Mouse (Mus musculus) Muller cell, postnatal 12 days (primary cell): ENCODE data around the gene Ube2cbp.

ENCODE experiments used
- DNase-seq: peaks from one replicate; pipeline ENCODE4 v3.0.0-alpha.2; 2015; ENCODE audit errors: inconsistent ontology term

The Ube2cbp gene

DNA sequence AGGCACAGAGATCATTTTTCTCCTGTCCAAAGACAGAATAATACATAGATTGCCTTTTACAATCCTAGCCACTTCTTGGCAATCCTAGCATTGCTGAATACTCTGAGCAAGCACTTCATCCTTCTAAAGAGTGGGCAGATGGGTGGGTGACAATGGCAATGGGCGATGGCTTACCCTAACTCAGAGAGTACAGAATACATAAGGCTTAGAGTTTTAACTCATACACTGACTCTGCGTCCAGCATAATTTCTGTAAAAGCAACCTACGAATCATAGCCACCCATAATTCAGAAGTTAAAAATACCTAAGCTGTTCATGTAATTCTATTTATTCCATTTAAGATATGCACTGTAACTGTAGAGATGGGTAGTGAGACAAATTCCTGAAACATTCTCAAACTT, 29.2 kb downstream of the Ube2cbp start:
- DNase-seq: peak; percentile 38

DNA sequence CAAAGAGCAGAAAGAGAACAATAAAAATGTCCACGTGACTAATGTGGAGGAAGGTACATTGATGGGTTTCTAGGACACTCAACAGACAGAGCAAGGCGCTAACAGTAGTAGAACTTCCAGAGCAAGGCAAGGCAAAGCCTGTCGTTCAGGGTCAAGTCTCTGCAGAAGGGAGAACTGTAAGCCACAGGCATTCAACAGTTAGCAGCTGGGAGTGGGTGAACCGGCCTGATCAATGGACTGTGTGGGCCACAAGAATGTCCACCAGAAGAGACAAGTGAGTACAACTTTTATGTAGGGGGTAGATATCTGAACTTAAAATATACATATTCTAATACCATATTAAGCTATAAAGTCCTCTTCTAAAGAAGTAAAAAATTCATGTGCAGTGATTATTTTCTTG, 41.4 kb downstream of the Ube2cbp start:
- no peak for DNase-seq

DNA sequence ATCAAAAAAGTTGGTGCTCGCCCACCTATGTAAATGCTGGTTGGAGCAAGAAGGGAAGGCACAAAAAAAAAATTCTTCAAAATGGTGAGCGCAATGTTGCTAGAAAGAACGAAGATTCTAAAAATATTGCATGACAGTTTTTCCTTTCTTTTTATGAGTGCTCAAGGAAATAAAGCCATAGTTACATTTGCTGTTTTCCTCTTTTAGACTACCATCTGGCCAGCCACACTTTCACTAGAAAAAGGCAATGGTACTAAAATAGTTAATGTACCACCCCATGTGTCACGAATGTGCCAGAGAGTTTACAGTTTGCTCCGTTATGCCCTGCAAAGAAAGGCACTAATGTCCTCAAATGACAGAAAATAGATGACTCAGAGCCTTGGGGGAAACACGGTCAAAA, 45.4 kb downstream of the Ube2cbp start:
- no peak for DNase-seq

DNA sequence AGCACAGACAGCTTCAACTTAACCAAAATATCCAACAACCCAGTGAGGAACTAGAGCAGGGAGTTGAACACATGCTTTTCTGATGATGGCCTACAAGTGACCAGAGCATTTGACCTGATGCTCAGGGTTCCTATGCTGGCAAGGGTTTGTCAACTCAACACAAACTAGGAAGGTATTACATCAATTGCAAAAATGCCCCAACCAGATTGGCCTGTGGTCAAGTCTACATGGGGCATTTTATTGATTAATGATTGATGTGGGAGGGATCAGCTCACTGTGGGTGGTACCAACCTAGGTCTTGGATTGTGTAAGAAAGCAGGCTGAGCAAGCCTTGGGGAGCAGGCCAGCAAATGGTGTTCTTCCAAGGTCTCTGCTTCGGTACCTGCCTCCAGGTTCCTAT, 46.8 kb downstream of the Ube2cbp start:
- no peak for DNase-seq

DNA sequence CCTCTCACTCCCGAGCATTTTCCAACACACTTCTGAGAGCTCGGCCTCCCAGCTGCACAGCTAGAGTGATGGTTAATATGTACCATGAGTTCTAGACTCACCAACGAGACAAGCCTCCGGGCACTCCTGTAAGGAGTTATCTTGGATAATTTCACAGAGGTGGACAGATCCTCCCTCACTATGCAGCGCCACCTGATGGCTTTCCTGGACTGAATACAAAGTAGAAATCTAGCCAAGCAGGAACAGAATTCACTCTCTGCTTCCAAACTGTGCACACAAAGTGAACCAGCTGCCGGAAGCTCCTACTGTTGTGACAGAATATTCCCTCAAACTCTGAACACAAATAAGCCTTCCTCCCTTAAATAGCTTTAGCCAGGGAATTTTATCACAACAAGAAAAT, 69.0 kb downstream of the Ube2cbp start:
- no peak for DNase-seq

DNA sequence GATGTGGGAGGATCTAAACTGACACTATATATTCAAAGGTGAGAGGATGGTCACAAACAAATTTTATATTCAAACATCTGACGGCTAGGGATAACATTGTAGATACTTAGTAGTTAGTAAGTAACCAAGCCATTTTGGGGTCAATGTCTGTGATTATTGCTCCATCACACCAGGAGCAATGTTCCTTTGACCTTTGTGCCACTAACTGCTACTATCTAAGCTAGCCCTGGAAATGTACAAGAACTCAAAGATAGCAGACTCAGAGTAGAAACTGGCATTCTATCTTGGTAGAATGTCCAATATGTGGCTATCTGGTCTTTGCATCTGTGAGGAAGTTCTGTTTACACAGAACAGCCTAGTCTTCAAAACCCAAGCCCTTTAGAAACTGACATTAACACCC, 69.7 kb downstream of the Ube2cbp start:
- no peak for DNase-seq

DNA sequence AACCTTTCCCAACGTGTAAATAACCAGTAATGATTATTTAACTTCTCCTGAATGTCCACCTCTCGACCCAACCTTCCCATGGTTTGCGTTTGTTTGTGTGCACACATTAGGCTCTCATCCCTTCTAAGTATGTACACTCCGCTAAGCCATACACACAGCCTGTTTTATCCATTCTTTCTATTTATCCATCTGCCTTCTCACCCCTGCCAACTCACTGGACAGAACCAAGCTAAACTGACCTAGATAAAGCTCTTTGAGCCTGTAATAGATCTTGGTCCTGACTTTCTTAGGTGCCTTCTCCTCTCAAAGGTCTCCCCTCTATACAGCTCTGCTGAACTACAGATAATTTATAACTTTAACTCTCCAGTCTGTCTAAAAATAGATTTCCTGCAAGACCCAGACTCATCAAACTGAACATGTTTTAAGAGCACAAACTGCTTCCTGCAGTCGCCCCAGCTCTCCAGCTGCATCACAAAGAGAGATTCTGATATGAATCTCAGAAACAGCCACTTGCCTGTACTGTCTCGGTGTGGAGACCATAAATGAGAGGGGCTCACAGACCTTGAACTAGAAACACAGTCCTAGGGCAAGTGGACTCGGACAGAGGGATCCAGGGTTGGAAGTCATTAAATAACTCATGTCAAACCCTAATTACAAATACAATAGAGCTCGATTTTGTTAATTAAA, 71.0 kb downstream of the Ube2cbp start:
- no peak for DNase-seq

DNA sequence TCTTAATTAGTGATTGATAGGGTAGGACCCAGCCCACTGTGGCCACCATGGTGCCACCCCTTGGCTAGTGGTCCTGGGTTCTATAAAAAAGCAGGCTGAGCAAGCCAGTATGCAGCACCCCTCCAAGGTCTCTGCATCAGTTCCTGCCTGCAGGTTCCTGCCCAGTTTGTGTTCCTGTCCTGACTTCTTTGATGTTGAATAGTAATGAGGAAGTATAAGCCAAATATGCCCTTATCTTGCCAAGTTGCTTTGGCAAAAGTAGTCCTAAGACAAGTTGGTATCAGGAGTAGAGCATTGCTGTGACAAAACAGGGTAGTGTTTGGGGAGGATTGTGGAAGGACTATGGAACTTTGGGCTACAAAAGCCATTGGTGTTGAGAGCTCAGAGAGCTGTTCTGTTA, 73.3 kb downstream of the Ube2cbp start:
- no peak for DNase-seq

DNA sequence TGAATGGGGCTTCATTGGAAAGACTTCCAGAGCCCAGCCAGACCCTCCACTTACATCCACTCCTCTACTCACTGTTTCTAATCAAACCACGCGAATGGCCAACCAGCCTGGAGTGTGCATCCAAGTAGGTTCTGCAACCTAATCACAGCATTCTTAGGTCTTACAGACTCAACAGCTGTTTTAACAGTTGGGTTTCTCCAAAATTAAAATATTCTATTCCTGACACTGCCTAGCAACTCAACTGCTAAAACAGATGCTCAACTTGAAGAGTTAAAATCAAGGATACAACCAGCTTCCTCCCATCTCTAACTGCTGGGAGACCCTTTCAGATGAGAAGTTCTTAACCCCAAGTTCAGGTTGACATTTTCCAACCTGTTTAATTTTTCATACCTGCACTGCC, 74.0 kb downstream of the Ube2cbp start:
- DNase-seq: no peak

DNA sequence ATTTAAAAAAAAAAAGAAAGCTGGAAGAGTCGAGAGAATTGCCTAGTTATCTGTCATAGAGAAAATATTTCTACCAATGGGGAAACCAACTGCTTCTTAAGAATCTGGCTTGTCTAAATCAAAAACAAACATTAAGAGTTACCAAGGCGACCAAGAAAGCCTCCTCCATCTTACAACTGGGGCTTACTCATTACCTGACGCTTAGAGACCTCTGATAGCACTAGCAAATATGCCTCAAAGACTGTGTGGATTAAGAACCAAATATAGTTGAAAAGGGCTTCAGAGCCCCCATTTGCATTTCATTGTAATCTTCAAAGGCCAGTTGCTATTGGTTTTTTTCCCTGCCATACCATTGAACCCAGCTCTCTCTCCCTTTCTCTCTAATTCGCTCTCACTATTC, 76.2 kb downstream of the Ube2cbp start:
- DNase-seq: no peak

DNA sequence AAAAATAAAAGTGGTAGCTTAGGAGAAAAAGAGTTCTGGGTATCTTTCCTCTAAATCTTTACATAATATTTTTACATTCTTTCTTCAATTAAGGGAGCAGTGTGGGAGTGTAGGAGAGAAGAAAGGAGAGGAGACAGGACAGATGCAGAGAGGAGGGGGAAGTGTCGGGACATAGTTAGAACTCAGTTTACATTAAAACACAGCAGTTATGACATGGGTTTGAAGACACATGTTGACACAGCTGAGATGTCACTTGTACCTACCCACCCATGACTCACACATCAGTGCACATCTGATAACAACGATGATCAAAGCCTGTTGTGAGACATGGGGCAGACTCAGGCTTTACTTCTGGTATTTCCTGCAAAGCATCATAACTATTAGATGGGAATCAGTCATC, 87.8 kb downstream of the Ube2cbp start:
- DNase-seq: no peak

DNA sequence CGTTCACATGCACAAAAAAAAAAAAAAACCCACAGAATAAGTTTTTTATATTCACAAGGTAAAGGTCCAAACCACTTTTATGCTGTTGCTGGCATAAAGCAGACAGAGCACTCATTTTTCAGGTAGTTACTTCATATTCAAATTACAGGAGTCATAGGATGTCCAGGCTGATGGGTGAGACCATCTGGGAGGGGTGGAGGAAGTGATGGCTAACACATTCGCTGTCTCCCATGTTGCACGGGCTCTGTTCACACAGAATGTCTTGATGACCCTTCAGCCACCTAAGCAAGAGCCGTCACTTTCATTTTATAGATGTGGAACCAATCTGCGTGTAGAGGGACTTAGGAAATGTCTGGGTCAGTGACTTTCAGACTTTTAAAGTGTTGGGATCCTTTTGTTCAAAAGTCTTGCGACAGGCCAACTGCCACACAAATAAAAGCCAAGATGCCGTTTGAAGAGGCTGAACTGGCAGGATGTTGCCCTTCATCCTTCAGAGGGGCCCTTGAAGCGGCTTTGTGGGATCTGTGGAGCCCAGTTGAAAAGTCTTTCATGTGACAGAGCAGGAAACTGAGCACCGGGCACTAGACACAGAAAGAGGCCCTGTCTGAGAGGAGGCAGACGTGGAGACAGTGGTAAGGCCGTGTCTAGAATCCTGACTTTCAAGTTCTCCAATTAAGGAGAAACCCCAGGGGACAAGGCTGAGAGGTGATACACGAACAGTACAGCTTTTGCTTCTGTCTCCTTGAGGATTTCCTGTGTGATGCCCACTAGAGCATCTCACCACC, 91.8 kb downstream of the Ube2cbp start:
- DNase-seq: no peak

DNA sequence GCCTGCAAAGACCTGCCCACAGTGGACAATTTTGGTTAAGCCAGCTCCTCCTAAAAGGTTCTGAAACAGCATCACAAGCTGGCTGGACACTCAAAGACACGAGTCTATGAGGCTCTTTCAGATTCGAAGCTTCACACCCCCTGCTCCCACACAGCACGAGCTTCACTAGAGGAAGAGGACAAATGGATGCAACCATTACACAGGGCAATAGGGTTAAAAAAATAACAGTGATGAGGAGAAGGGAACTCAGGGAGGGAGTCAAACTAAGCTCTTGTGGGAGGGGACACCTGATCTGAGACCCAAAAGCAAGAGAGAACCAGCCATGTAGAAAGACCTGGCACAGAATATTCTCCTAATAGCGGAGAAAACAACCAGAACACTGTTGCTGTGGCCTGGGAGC, 95.5 kb downstream of the Ube2cbp start:
- no peak for DNase-seq

DNA sequence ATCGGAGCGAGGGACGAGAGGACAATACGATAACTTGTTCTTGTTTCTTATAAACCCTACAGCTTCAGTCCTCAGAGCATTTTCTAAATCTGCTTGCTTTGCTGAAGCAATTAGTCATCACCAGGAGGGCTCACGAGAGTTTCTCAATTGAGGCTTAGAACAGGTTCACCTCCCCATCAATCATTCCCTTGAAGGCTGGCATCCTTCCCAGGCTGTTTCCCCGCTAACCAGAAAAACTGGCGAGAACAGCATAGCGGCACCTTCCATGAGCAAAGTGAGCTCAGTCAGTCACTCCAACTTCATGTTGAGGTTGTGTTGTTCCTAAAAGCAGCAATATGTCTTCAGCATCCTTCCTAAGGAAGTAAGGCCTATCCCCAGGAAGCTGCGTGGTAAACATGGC, 104.2 kb downstream of the Ube2cbp start:
- DNase-seq: no peak

DNA sequence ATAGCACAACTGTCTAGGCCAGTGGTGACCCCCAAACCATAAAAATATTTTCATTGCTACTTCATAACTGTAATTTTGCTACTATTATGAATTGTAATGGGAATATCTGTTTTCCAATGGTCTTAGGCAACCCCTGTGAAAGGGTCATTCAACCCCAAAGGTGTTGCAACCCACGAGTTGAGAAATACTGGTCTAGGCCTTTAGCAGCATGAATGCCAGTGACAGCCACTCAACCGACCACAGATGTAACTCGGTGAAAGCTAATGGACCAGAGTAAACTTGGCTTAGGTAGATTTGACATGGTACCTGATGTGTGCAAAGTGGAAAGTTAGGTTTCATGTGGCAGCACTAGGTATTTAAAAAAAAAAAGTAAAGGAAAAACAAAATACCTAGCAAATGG, 108.9 kb downstream of the Ube2cbp start:
- no peak for DNase-seq

DNA sequence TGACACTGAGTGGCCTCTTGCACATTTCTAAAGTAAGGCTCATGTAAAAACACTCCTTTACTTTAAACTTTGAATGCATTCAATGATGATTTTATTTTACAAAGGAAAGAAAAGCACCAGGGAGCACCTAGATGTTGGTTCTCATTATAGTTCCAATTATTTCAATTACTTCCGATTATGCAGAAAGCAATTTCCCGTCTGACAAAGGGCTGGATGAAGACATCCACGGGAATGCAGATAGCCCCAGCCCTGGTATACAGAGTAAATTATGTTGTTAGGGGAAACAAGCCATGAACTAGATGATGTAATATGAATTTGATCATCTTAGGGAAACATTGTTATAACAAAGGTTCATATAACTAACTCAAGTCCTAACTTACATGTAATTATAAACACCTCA, 113.3 kb downstream of the Ube2cbp start:
- DNase-seq: peak; percentile 20

DNA sequence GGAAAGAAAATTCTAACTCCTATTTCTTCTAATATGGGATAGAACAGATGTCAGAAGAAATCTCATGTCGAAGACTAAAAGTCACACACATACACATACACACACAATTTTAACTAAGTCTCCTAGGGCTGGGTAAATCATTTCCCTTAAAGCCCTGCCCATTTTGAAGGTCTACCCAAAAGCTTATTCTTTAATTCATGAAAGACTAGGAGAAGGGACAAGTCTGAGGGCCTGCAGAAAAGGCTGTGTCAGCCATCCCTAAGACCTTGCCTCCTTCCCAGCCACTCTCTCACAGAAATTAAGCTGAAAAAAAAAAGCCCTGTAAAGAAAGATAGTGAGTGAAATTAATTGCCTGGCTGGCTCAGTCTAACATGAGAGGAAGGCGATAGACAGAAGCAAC, 128.0 kb downstream of the Ube2cbp start:
- no peak for DNase-seq

DNA sequence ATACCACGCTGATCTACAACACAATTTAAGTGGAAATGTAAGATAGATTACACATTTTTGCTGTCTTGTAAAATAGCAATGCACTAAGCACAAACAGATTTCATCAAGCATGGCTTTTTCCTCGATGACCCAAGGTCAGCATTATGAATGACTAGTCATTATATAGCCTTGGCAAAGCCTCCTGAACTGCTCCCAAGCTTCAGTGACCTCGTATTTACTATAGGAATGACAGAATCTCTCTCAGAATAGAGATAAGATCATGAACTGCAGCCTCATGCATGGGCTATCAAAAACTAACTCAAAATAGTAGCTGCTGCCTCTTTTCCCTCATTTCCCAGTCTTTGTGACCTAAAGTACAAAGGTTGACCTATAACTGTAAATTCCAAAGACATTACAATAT, 128.4 kb downstream of the Ube2cbp start:
- DNase-seq: no peak

DNA sequence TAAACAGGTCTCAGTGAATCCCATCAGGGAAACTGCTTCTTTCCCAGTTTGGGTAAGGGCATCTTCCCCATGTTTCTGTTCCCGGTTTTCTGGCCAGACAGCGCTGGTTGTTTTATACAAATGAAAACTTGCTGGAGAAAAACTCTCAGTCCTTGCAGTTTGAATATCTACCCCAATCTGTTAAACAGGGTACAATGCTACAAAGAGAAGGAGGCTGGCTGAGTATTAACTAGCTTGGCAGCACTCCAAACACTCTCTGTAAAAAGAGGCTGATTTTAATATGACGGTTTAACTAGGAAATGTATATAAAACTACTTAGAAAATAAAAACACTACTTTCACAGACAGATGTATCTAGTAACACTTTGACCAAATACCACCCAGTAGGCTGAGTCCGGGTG, 129.2 kb downstream of the Ube2cbp start:
- DNase-seq: no peak

DNA sequence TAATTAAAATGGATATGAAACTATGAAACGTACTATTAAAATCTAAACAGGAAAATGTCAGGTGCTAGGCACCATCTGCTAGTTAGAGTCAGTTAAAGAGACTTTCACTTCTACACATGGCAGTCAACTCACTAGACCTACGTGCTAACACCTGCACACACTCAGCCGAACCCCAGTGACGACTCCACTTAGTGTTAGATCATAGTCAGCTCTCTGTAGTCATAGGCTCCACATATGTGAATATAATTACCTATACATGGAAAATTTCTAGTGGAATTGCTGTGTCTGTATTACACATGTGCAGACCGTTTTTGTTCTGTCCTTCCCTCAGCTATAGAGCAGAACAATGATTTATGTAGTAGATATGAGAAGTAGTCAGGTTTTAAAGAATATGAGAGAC, 130.4 kb downstream of the Ube2cbp start:
- DNase-seq: no peak

DNA sequence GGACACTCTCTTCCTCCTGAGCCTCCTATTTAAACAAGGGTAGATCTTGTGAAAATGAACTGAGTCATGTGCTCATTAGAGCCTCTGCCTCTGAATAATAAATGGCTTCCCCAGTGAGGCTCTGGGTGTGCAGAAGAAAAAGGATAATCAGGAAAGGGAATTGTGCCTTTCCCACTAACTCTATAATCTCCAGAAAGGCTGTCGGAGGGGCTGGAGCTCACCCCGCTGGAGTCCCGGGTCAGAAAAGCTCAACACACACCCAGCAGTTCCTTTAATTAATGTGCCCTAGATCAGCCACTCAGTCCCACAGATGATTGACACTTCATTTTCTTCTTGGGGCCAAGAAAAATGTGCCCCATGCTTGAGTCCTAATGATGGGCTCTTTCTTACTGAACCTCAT, 134.2 kb downstream of the Ube2cbp start:
- DNase-seq: no peak

DNA sequence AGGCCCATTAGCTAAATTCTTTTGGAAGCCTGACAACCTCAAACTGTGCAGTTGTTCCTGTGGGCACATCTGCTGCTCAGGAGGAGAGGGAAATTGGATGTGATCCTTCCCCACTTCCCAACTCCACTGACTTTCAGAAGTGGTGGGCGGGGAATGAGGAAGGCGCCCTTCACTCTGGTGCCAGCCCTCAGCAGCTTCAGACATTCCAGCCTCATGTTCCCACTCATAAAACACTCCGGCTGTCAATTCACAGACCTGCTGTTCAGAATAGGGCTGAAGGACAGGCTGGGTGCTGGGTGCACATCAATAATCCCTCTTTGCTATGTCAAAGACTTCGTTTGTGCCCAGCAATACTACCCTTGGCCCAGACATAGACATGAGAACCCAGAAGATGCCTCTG, 136.5 kb downstream of the Ube2cbp start:
- DNase-seq: no peak

DNA sequence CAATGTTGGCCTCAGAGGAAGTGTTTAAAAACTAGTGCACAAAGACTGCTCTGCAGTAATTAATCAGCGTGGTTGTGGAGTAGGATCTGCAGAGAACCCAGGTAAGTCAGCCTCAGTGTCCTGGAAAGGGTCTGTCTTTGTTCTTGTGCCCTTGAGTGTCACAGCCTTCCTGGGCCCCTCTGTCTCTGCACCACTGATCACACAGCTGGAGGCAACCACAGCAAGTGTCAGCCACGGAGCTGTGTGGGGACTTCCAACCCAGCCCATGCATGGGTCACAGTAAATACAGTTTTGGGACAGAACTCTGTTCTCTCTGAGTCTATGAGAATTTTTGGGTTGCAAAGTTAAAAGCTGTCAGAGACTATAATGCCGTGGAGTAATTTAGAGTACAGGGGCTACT, 137.4 kb downstream of the Ube2cbp start:
- no peak for DNase-seq

DNA sequence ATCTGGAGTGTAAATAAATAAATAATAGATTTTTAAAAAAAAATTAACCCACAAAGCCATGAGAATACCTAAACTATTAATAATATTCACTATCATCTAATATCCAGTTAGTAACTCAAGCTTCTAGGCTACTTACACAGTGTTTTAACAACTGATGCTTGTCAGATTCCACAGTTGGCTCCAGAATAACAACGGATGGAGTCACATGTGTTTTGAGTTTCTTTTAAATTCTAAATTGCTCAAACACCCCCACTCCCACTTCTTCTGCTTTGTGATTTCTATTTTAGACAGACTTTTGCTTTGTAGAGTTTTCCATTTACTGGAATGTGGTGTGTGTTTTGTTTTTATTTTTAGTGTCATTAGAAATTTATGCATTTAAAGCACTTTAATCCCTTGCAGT, 140.0 kb downstream of the Ube2cbp start:
- DNase-seq: no peak
